Comparison of ENCODE assay signal across 9 mouse cellular contexts in the genomic region with DNA sequence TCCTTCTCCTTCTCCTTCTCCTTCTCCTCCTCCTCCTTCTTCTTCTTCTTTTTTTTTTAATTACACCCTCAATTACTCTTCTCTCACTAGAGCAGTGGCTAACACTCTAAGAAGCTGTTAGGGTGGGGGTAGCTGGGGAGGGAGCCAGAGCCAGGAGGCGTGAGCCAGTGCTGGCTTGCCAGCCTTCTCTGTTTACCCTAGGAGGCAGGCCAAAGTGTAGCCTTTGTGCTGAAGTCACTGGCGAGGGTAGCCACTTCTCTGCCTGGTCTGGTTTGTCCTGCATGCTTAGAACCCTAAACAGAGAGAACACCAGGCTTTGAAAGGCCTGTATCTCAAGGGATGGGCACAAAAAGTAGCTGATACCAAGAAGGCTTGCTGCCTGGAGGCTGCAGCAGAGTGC. TPM values are rescaled to one million over a fixed set of nuclear protein-coding genes. Genes with fewer than 3 reads are reported as not detected.
A peak's percentile ranks its signal among the peaks of the same experiment; 100 is the strongest.
DNase-seq lines count a peak whose midpoint lies in the region; ATAC-seq and TF ChIP-seq lines count a peak whose summit lies in the region.
"Had no signal": no experiment of that assay in that cellular context is flagged by ENCODE, and none has a peak within 500 bp of the region (broad histone marks: within the 10 kb centered on the region; RNA-seq: fewer than 3 reads in every experiment).

No protein-coding gene starts in this region.

- TF ChIP-seq CTCF in lung, embryonic 14.5 days (IDR thresholded peaks at IDR 0.05; ENCODE audit: low read depth) = no peak

- 17% methylated on average over 2 of the region's 2 CpGs for WGBS in lung, embryonic 14.5 days
- WGBS in forebrain, embryonic 11.5 days = 23% methylated on average over 2 of the region's 2 CpGs

- intact Hi-C loops in gastrocnemius, postnatal 14 days (cut with DNase I; ENCODE audit: low total_unique reads) = no loop called here

- H3K27ac ChIP-seq in lung, embryonic 14.5 days (ENCODE audit: low read depth) = no peak overlapping the region
- no peak overlapping the region for H3K27ac ChIP-seq in forebrain, embryonic 11.5 days (ENCODE audit: low read depth, low read length)

- H3K9ac ChIP-seq in lung, embryonic 14.5 days = no peak overlapping the region
- H3K9ac ChIP-seq in forebrain, embryonic 11.5 days (ENCODE audit: low read length) = no peak overlapping the region

- no peaks in the 10 kb centered on the region for H3K27me3 ChIP-seq in lung, embryonic 14.5 days (ENCODE audit: insufficient read depth, low read length)
- no peaks in the 10 kb centered on the region for H3K27me3 ChIP-seq in forebrain, embryonic 11.5 days (ENCODE audit: control insufficient read depth, insufficient read depth, low read length)

- peak; percentile 75; the same call in 1 of the 2 replicates for ATAC-seq in lung, embryonic 14.5 days (ENCODE audit: insufficient read depth)
- no peak for ATAC-seq in megakaryocyte progenitor cell, adult 5-6 weeks (replicated peaks; ENCODE audit: poor library complexity)
- ATAC-seq in forebrain, embryonic 11.5 days (replicated peaks; ENCODE audit: low FRiP score) = no peak

- no peak overlapping the region for H3K4me2 ChIP-seq in lung, embryonic 14.5 days
- no peak overlapping the region for H3K4me2 ChIP-seq in forebrain, embryonic 11.5 days (ENCODE audit: low read depth, low read length, severe bottlenecking)

- no peaks in the 10 kb centered on the region for H3K4me1 ChIP-seq in lung, embryonic 14.5 days (ENCODE audit: insufficient read depth)
- H3K4me1 ChIP-seq in forebrain, embryonic 11.5 days (replicated peaks; ENCODE audit: control insufficient read depth, insufficient read depth, low read length) = no peaks in the 10 kb centered on the region

- H3K36me3 ChIP-seq in lung, embryonic 14.5 days (ENCODE audit: insufficient read depth) = no peaks in the 10 kb centered on the region
- no peaks in the 10 kb centered on the region for H3K36me3 ChIP-seq in forebrain, embryonic 11.5 days (ENCODE audit: control insufficient read depth, insufficient read depth, low read length)

- DNase-seq in gastrocnemius, adult 18-20 months (ENCODE audit: low spot score) = peak; percentile 30
- DNase-seq in gastrocnemius, postnatal 14 days = no peak
- DNase-seq in right cerebral cortex, postnatal 4 days = peak; percentile 7
- DNase-seq in right cerebral cortex, adult 18-20 months = no peak
- DNase-seq in lung, embryonic 14.5 days = peak; percentile 26
- DNase-seq in forebrain, embryonic 11.5 days (ENCODE audit: low spot score) = no peak
- no peak for DNase-seq in thymus, postnatal 36 days
- DNase-seq: thymus, adult 18-20 months had no signal

- H3K9me3 ChIP-seq in lung, embryonic 14.5 days (ENCODE audit: low read depth, low read length) = no peaks in the 10 kb centered on the region
- no peaks in the 10 kb centered on the region for H3K9me3 ChIP-seq in forebrain, embryonic 11.5 days (ENCODE audit: control insufficient read depth, low read length)

- no peak overlapping the region for H3K4me3 ChIP-seq in lung, embryonic 14.5 days (ENCODE audit: low read depth, low read length)
- H3K4me3 ChIP-seq in forebrain, embryonic 11.5 days (ENCODE audit: low read depth, low read length) = no peak overlapping the region

RNA-seq across cellular contexts. Expression of a gene that starts 19.7 kb away (rescaled TPM):
- 1 to 10 TPM; 1.8 to 2.2 TPM for total RNA-seq in gastrocnemius, adult 18-20 months (2021)
- 1 to 10 TPM; 1.6 to 1.8 TPM for total RNA-seq in gastrocnemius, postnatal 14 days (2021)
- 2.0 and 2.6 TPM in 2 replicates for polyA plus RNA-seq in lung, embryonic 14.5 days (2014; fragmentation: Nextera tagmentation; extraction: Ambion mirVana)
- total RNA-seq in megakaryocyte progenitor cell, adult 5-6 weeks (2015) = 0.89 and 1.6 TPM in 2 replicates
- 1.0 and 1.7 TPM in 2 replicates for total RNA-seq in megakaryocyte progenitor cell, adult 5-6 weeks (2017)
- 0.95 and 1.0 TPM in 2 replicates for polyA plus RNA-seq in forebrain, embryonic 11.5 days (2014; fragmentation: Nextera tagmentation; extraction: Ambion mirVana)

Comparison
In these comparisons a context has a peak if more than half of its experiments do, and no peak if none do; other contexts are left out.
1. DNase-seq: peak in gastrocnemius, adult 18-20 months (single experiment), right cerebral cortex, postnatal 4 days (single experiment) and lung, embryonic 14.5 days (single experiment); none in gastrocnemius, postnatal 14 days (single experiment), right cerebral cortex, adult 18-20 months (single experiment), forebrain, embryonic 11.5 days (single experiment) and thymus, postnatal 36 days (0 of 2).